Mouse (Mus musculus) C3H10T1/2 (cell line): ENCODE measurements around the gene Dclre1c. TPM values are rescaled to one million over a fixed set of nuclear protein-coding genes. Genes with fewer than 3 reads are reported as not detected.

ENCODE experiments used
- polyA plus RNA-seq, 2 experiments: library from polyadenylated mRNA; unstranded; fragments of >200 nt; fragmentation: generic; extraction: Trizol; gene quantifications; one replicate each; pipeline ENCODE4 v1.2.1; 2012; ENCODE audit warnings: missing spikeins in 2 of 2

Dclre1c gene
- under 1 TPM; 0.08 to 0.79 TPM for polyA plus RNA-seq

GRCm38 (mm10) chr2:3423841-3424578 is at the start of gene Dclre1c:
TSS of gene Dclre1c (plus strand) at chr2:3424131.

DNA sequence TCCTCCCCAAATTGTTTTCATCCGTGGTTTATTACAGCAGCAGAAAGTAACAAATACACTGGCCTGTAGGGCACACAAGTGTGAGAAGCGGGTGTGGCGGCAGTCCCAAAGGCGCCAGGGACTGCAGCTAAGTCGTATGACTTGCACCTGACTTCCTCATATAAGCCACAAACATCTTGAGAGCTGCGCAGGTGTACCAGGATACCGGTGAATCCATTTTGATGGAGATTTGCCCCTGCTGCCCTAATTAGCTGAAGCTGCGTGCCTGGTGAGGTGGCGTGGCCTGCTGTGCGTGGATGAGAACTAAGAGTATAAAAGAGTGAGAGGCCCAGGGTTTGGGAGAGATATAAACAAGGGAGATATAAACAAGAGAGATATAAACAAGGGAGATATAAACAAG is 26.8 kb upstream of the Dclre1c start, which contains the start of gene Olah:
TSS of gene Olah (minus strand) at position 101 of the 400 bp plus-strand sequence.

DNA sequence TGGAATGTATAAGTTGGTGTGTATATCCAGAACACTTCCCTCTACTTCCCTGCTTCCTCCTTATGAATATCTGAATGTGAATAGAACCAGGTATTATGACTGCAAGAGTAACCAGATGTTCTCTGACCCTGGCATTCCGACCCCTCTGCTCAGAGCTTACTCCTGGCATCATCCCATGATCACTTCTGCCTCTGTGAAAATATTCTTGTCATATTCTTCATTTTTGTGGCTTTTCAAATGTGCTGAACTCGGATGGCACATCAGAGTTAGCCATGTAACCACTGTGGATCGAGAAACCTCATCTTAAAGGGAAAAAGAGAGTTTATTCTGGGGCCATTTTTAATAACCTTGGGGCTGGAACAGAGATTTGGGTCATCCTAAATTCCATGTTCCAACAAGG is 1.4 kb upstream of the Dclre1c start, which contains the start of gene Meig1:
TSS of gene Meig1 (minus strand) at position 101 of the 400 bp plus-strand sequence.

GRCm38 (mm10) chr2:3474861-3475283 is 50.9 kb downstream of the Dclre1c start, which contains the start of gene Suv39h2:
TSS of gene Suv39h2 (minus strand) at chr2:3475031.

DNA sequence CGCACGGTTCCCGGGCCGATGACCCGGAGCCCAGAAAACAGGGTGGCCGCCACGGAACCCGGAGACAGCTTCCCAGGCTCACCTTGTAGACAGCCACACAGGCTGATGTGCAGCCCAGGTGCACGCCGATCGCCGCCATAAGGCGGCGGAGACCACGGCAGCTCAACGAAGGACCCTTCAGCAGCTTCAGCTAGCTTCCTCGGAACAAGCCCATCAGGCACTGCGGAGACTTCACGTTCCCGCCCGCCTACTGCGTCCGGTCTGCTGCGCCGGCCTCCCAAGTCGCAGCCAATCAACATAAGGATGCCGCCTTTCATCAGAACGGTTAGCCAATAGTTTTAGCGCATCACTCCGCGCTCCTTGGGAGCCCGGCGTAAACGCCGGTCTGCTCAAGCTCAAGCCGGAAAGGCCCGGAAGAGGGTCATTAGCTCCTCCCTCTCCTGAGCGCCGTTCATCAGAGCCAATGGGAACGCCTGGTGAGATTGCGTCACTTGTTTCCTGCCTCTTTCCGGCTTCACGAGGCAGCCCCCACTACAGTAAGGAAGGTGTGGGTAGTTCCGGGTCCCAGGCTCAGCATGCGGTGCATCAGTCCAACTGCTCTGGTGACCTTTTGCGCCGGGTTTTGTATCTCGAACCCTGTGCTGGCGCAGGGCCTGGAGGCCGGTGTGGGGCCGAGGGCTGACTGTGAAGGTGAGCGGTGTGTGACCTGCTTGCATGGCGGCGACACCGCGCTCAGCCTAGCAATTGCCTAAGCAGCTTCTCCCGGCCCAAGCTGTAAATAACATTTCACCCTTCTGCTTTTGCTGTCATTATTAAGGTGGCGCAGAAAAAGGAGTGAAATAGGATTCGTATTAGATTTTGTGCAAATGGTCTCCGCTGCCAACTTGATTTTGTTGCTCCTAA is 88.9 kb downstream of the Dclre1c start, which contains the start of the genes Gm45902, Hspa14 and Cdnf:
TSS of gene Gm45902 (minus strand) at position 239 of the 903 bp plus-strand sequence.
TSS of gene Hspa14 (minus strand) at position 263 of the 903 bp plus-strand sequence.
TSS of gene Cdnf (plus strand) at position 479 of the 903 bp plus-strand sequence.

Other genes starting within 250 kb of the Dclre1c start
- 1 to 10 TPM; 8.5 to 8.9 TPM for gene Nmt2, start 139.9 kb upstream of the Dclre1c start, polyA plus RNA-seq
- gene Rpp38, start 91.5 kb upstream of the Dclre1c start, polyA plus RNA-seq = 1 to 10 TPM; 1.1 to 6.5 TPM
- under 1 TPM in 1 of 2 experiments, not detected in 1; 0.18 TPM for gene Acbd7, start 88.0 kb upstream of the Dclre1c start, polyA plus RNA-seq
- gene Olah, start 26.9 kb upstream of the Dclre1c start, polyA plus RNA-seq = not detected
- gene Meig1, start 1.5 kb upstream of the Dclre1c start, polyA plus RNA-seq = under 1 TPM in 1 of 2 experiments, not detected in 1; 0.06 TPM
- gene Suv39h2, start 50.9 kb downstream of the Dclre1c start, polyA plus RNA-seq = 1 to 10 TPM in 1 of 2 experiments, under 1 TPM in 1; 0.41 to 1.1 TPM
- gene Gm45902, start 88.7 kb downstream of the Dclre1c start, polyA plus RNA-seq = under 1 TPM; 0.21 to 0.91 TPM
- gene Hspa14, start 88.7 kb downstream of the Dclre1c start, polyA plus RNA-seq = 10 to 100 TPM in 1 of 2 experiments, 1 to 10 TPM in 1; 6.0 to 24.3 TPM
- under 1 TPM; 0.12 to 0.90 TPM for gene Cdnf, start 88.9 kb downstream of the Dclre1c start, polyA plus RNA-seq
- gene Fam107b, start 146.4 kb downstream of the Dclre1c start, polyA plus RNA-seq = 10 to 100 TPM in 1 of 2 experiments, 1 to 10 TPM in 1; 2.1 to 20.7 TPM